Mouse (Mus musculus) thymus, postnatal 25 days (tissue): ENCODE measurements around the gene Vamp8.

Source experiments
- DNase-seq: peaks from one replicate; pipeline ENCODE4 v3.0.0; 2022

Vamp8 gene

GRCm38 (mm10) chr6:72371147-72371546, 19.4 kb downstream of the Vamp8 start:
- DNase-seq = no peak

DNA sequence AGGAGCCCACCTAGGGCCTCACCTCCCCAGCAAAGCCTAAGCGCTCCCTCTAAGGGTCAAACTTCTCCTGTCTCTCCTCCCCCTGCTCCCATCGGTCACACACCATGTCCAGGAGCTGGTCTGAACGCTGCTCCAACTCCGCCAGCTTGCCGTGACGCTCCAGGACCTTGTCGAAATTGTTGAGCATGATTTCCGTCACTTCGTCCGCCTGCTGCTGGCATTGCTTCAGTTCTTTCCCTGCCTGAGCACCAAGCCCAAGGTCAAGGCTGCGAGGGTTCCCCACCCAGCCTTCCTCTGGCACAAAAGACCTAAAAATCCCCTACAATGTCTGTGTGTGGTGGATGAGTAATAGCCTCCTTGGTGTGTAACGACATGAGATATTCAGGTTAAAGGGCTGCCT, 20.4 kb downstream of the Vamp8 start:
- DNase-seq = no peak

DNA sequence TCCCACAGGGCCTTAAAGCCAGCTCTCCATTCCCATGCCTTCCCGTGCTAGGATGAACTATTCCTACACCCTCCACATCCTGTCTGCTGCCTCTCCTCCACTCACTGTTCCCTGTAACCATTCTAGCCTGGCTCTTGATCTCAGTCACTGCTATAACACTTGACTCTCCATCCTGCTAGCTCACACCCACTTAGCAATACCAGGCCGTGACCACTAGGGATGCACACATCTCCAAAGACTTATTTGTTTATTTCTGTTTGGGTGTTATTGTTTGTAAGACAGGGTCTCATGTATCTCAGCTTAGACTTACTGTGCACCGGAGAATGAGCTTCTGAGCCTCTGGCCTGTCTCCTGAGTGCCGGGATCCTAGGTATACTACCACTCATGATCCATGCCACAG, 20.9 kb downstream of the Vamp8 start:
- DNase-seq = no peak

GRCm38 (mm10) chr6:72367460-72367974, 23.0 kb downstream of the Vamp8 start:
- DNase-seq = no peak

GRCm38 (mm10) chr6:72366844-72367443, 23.6 kb downstream of the Vamp8 start, which contains the start of gene Rnf181:
Gene Rnf181, minus strand, starts transcription at chr6:72366956.
- no peak for DNase-seq

DNA sequence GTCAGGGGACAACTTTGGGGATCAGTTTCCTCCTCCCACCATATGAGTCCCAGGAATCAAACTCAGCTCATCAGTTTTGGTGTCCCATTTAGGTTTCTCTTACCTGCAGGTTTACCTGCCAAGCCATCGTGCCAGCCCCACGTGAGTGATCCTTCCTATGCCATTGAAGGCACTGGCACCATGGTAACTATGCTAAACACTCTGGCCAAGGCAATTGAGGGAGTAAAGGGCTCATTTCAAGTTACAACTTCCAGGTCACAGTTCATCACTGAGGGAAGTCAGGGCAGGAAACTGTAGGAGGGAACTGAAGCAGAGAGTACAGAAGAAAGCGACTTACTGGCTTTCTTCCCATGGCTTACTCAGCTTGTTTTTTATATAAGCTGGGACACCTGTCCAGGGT, 24.2 kb downstream of the Vamp8 start:
- DNase-seq = no peak

- DNase-seq = no peak
Measured at GRCm38 (mm10) chr6:72364985-72365384, 25.5 kb downstream of the Vamp8 start.

DNA sequence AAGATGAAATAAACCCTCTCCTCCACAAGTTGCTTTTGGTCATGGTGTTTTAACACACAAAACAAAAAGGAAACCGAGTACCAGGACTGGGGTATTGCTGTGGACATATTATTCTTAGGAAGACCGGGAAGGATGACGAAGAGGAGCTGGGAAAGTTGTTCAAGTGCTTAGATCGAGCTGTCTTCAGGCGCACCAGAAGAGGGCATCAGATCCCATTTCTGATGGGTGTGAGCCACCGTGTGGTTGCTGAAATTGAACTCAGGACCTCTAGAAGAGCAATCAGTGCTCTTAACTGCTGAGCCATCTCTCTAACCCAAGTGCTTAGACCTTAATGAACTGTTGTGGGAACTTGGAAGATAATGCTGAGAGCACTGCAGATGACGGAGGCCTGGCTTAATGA, 26.5 kb downstream of the Vamp8 start:
- no peak for DNase-seq

- DNase-seq = peak; percentile 95
Measured at GRCm38 (mm10) chr6:72362132-72363028, 28.1 kb downstream of the Vamp8 start.

DNA sequence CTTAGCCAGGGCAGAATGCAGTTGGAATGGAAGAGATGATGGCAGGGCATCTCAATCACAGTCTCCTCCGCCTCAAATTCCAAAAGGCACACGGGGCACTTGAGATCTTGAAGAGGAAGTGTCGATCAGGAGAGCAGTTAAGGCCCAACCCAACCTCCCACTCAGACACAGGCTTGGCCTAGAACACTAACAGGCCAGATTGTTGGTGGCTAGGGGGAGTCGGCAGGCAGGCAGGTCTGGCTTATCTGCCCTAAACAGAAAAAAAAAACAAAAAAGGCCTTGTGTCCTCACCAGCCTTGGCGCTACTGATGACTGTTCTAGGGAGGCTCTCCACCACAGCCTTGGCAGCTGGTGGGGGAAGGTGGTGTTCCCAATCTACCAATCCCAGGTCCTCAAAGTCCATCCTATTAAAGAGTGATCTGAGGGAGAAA, 29.4 kb downstream of the Vamp8 start:
- no peak for DNase-seq

- no peak for DNase-seq
Measured at GRCm38 (mm10) chr6:72360599-72360935, 29.9 kb downstream of the Vamp8 start.

DNA sequence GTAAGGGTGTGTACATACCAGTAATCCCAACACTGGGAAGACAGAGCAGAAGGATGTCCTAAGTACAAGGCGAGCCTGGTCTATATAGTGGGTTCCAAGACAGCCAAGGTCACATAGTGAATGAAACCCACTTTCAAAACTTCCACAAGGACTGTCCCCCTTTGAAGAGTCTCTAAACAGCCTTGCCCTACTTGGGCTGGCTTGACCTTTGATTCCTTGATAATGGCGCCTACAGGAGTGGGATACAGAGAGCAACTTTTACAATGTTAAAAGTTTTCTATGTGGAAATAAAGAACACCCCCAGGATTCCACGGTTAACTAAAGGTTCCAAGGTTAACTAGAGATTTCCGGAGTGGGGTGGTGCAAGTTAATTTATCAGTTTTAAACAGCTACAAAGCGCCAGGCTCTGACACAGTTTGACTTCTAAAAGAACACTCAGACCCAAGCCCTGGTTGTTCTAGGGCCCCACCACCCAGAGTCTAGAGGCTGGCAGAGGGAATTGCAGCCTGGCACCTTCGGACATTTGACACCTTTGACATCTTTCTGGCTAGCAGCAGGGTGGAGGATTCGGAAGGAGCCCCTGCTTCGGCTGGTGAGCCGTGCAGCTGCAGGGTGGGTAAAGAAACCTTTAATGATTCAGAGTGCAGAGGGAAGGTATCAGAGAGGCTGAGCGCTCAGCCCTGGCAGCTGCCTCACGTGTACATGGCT, 30.5 kb downstream of the Vamp8 start:
- DNase-seq = no peak

DNA sequence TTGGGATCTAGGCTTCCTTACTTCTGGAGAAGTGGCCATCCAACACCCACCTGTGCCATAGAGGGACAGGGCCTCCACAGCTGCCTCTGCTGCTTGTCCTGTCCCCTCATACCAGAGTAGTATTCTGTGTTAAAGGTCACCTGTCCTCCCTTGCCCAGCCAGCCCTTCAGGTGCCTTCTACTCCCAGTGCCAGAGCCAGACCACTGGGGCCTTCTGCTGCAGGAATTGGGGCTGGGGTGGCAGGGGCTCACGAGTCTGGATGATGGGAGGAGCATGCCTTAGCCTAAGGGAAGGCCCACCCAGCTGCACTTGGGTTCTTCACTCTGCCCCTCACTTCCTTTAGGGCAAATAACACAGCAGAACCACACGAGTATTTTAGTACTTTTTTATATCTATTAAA, 31.2 kb downstream of the Vamp8 start:
- no peak for DNase-seq

- no peak for DNase-seq
Measured at GRCm38 (mm10) chr6:72358086-72358764, 32.3 kb downstream of the Vamp8 start.

DNA sequence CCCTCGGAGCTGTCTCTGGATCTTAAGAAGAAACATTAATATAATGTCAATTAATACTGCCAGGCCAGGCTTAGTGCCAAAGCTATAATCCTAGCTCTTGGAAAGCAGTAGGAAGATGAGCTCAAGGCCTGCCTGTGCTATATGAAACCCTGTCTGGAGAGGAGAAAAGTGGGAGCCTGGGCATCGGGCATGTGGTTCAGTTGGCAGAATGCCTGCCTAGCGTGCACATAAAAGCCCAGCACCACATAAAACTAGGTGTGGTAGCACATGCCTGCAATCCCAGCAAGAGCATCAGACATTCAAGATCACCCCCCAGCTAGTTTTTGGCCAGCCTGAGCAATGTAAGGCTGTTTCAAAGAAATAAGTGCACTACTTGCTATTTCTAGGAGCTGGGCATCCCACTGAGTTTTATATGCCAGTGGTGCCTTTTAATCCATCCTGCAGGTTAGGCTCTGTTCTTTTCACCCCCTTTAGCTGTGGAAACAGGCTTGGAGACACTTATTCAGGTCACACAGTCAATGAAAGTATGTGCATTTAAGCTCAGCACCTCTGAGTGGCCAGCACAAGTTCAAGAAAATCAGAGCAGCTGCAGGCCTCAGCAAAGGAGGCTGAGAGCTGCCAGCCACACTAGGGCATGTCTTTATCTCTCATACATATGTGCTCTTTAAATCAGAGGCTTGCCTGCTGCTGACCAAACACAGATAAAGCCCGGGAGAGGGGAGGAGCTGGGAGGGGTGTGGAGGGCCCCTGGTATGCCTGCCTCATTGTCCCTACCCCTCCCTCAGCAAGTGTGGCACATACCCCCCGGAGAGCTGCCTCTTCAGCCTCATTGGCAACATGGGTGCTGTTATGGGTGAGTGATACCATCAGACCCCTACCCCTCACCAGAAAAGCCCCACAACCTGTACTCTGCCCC, 33.1 kb downstream of the Vamp8 start:
- no peak for DNase-seq

- no peak for DNase-seq
Measured at GRCm38 (mm10) chr6:72356001-72356532, 34.4 kb downstream of the Vamp8 start.

DNA sequence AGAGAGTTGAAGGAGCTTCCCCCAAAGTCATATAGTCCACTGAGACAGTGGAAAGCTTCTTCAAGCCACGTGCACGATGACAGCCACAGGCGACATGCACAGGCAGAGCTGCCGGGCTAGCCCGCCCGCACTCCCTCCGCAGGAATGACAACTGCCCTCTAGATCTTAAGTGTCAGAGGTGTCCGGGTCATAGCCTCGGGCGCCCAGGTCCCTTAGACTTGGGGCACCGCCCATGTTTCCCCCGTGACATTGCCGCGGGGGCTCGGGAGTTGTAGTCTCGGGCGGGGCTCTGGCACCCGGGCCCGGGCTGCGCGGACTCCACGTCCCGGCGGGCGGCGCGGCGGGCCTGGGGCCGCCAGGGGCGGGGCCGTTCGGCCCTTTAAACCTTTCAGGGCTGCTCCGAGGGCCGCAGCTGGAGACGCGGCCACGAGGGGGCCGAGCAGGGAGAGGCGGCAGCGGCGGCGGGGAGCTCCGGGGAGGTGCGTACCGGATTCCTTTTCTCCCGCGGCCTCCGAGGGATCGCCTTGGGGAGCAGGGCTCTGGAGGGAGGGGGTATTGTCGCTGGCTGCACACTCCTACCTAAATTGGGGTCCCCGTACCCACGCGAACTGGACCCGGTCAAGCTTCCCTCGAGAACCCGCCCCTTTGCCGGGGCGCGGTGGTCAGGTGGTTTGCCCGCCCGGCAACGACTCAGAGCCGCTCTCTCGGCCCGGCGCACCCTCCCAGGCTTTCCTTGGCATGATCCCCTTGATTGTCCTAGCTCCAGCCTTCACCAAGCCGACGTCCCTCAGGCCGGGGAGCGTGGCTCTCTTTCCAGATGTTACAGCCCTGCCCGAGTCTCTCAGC, 35.2 kb downstream of the Vamp8 start, which contains the start of gene Tmem150a:
Tmem150a (plus strand) TSS at position 382 of the 846 bp plus-strand sequence.
- peak; percentile 36 for DNase-seq

- DNase-seq = no peak
Measured at GRCm38 (mm10) chr6:72354025-72354424, 36.5 kb downstream of the Vamp8 start.

- no peak for DNase-seq
Measured at GRCm38 (mm10) chr6:72352636-72353405, 37.7 kb downstream of the Vamp8 start.

GRCm38 (mm10) chr6:72350214-72350613, 40.3 kb downstream of the Vamp8 start:
- DNase-seq = no peak
